Mouse (Mus musculus): ENCODE measurements around the gene Myo1f.

The Myo1f gene

GRCm38 (mm10) chr17:33649781-33650475 lies 94.4 kb downstream of the Myo1f start:
- DNase-seq (ENCODE audit: low spot score), result no peak
